Mouse (Mus musculus): Measurements from ENCODE around the gene Itgb6. TPM values are rescaled to one million over a fixed set of nuclear protein-coding genes. Genes with fewer than 3 reads are reported as not detected.

Gene Itgb6
- 2.4 and 5.9 TPM in 2 replicates for polyA plus RNA-seq (2012; rRNA removed; ENCODE audit: low replicate concordance)

DNA sequence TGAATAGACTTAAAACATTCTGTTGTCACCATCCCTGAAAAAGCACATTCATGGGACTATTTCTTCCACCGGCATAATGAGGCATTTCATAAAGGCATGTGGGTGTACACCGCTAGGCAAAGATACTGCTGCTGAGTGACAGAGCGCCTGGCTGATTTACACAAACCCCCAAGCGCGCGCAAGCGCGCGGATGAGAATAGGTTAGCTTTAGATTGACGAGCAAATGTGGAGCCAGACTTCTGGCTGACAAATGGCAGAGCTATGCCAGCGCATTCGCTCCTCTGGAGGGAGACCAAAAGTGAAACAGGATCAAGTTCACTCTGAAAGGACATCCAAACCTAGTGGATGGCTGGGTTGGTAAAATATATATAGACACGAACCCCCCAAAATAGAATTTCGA, at the start of gene Itgb6:
Itgb6 (minus strand) TSS at position 130 of the 400 bp plus-strand sequence.

GRCm38 (mm10) chr2:60552902-60553682, 169.4 kb downstream of the Itgb6 start, which contains the start of gene Pla2r1:
TSS of gene Pla2r1 (minus strand) at chr2:60553308.

Other genes with a start within 250 kb of the Itgb6 start
- 3.6 and 4.3 TPM in 2 replicates for gene Pla2r1, start 169.3 kb downstream of the Itgb6 start, polyA plus RNA-seq (2012; rRNA removed; ENCODE audit: low replicate concordance)
- 174 and 183 TPM in 2 replicates for gene Rbms1, start 240.5 kb upstream of the Itgb6 start, polyA plus RNA-seq (2012; rRNA removed; ENCODE audit: low replicate concordance)